Mouse (Mus musculus) gastrocnemius, adult 2 months (tissue): Measurements from ENCODE around the gene 4933417A18Rik. TPM values are rescaled to one million over a fixed set of nuclear protein-coding genes. Genes with fewer than 3 reads are reported as not detected.

Experiments
- DNase-seq: peaks from one replicate; pipeline ENCODE4 v3.0.0; 2022
- H3K27ac ChIP-seq: fragments of 200-600 bp; 2 replicates; pipeline ENCODE4 v1.8.1; 2022; ENCODE audit warnings: mild to moderate bottlenecking
- H3K4me3 ChIP-seq: fragments of 200-600 bp; 2 replicates; pipeline ENCODE4 v1.8.1; 2022; ENCODE audit warnings: mild to moderate bottlenecking, moderate library complexity
- CTCF ChIP-seq: fragments of 200-600 bp; IDR thresholded peaks from 2 replicates; pipeline ENCODE4 v1.8.1; 2022; ENCODE audit warnings: antibody characterized with exemption, mild to moderate bottlenecking, moderate library complexity
- intact Hi-C: fragments of 180-260 bp; cut with DNase I; formaldehyde crosslinking; loops from one replicate; pipeline ENCODE4 v1.15.1; 2025
- total RNA-seq, 2 experiments: library from RNA; stranded (reverse); gene quantifications; 2 replicates each; pipeline ENCODE4 v1.2.3; 2021

4933417A18Rik gene
- total RNA-seq, 2 experiments from 2014 or later: not detected

DNA sequence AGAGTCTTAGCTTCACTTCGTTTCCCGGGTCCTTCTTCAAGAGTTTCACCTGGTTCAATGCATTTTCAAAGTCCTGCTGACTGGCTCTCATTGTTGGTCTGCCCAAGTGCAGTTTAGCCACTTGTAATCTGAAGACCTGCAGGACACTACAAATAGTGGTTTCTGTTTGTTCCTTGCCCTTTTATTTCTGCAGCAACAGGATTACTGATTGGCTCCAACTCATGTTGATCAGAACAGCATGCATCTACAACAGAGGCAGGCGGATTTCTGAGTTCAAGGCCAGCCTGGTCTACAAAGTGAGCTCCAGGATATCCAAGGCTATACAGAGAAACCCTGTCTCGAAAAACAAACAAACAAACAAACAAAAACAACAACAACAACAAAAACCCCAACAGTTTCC, 68.9 kb downstream of the 4933417A18Rik start:
- intact Hi-C loops: loop anchor here (10.0 kb wide), 2 partner anchors 118 to 752 kb away; partner anchors contain the start of gene Prpf4b
- TF ChIP-seq CTCF: no peak
- DNase-seq: no peak
- Histone ChIP-seq H3K27ac (peak overlapping the region; percentile 98), H3K4me3 (peak overlapping the region; percentile 89)

DNA sequence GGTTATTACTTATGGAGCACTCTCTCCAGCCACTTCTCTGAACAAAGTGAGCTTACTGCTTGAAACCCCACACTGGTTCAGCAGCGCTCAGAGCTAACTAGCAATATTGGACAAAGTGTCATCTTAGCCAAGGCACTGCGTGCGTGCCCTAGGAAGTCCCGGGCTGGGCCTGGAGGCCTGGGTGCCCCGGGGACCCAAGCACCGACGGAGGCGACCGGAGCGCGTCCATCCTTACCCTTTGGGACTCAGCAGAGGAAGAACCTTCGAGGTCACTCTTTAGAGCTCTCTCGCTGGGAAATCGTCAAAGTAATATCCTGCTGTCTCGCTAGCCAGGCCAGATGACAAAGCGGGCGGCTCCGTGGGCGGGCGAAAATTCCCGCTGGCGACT, 69.4 kb downstream of the 4933417A18Rik start:
- Histone ChIP-seq H3K4me3 (peak overlapping the region; percentile 89), H3K27ac (peak overlapping the region; percentile 98)
- no peak for TF ChIP-seq CTCF
- no peak for DNase-seq
- intact Hi-C loops: loop anchor here (10.0 kb wide), 2 partner anchors 119 to 751 kb away; partner anchors contain the start of gene Prpf4b

DNA sequence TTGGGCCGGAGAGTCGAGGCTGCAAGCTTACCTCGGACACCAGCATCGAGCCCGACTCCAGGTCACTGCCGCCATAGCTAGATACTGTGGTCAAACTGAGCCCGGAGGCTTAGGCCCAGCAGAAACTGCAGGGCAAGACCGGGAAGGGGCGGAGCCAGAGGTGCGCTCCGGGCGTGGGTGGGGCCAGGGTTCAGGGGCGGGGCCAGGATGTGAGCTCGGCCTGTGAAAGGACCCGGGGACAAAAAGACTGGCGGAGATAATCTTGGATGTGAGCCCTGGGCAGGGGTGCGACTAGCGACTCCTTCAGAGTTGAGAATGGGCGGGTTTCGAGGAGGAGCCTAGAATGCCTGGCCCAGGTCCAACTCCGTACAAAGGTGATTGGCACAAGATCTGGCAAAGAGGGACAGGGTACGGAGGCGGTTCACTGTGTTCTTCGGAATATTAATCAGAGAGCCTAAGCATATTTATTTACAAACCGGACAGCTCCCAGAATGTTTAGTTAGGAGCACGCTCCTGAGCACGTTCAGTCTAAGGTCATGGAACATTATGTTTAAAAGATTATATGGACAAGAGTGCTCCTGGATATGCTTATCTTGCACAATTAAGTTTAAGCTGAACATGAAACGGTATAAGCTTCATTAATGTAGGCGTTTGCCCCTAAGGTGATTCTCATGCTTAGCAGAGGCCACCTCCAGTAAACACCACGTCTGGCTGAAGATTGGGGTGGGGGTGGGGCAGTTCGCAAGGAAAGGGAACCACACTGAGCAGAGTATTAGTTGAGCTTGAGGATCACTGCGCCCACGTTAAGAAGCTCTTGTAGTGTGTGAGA, 70.0 kb downstream of the 4933417A18Rik start:
- TF ChIP-seq CTCF: no peak
- peak; percentile 97 for DNase-seq
- intact Hi-C loops: loop anchor here (10.0 kb wide), 2 partner anchors 119 to 751 kb away; partner anchors contain the start of gene Prpf4b
- Histone ChIP-seq H3K4me3 (peak overlapping the region; percentile 89), H3K27ac (peak overlapping the region; percentile 98)

DNA sequence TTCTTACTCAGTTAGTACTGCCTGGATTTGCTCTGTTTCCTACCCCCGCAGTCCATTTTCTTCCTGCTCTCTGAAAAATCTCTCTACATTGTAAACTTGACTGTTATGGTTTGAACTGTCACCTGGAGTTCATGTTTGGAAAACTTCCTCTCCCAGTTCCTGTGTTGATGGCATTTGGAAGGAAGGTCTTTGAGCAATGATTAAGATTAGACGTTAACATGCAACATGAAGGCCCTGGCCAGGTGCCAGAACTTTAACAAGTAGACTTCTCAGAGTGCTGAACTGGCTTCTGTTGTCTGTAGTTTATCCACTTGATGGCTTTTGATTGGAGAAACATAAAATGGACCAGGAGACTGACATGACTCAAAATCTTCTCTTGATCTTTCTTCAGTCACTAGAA, 71.7 kb downstream of the 4933417A18Rik start:
- Histone ChIP-seq H3K4me3 (no peak overlapping the region), H3K27ac (no peak overlapping the region)
- TF ChIP-seq CTCF: no peak
- DNase-seq: no peak
- intact Hi-C loops: loop anchor here (10.0 kb wide), 2 partner anchors 121 to 749 kb away; partner anchors contain the start of gene Prpf4b

Other genes with a start within 250 kb of the 4933417A18Rik start
- gene Fam50b, start 189.6 kb upstream of the 4933417A18Rik start, total RNA-seq: not detected
- 10 to 100 TPM; 29.2 to 31.1 TPM for gene Prpf4b, start 49.1 kb upstream of the 4933417A18Rik start, total RNA-seq
- under 1 TPM in 1 of 2 experiments, not detected in 1; 0.13 TPM for gene Fam217a, start 99 bp upstream of the 4933417A18Rik start, total RNA-seq
- gene Eci3, start 39.4 kb downstream of the 4933417A18Rik start, total RNA-seq: under 1 TPM; 0.64 to 0.73 TPM
- gene Eci2, start 102.7 kb downstream of the 4933417A18Rik start, total RNA-seq: 100 to 1,000 TPM in 1 of 2 experiments, 10 to 100 TPM in 1; 83.2 to 106 TPM